Mouse (Mus musculus) ES-E14 (cell line): ENCODE results near the gene Kmt2a. TPM values are rescaled to one million over a fixed set of nuclear protein-coding genes. Genes with fewer than 3 reads are reported as not detected.

Experiments
- DNase-seq: peaks from one replicate; pipeline ENCODE4 v3.0.0-alpha.2; 2013; ENCODE audit warnings: low read depth, low spot score
- H3K27ac ChIP-seq: 2 replicates; pipeline ENCODE4 v1.5.1; 2012; ENCODE audit warnings: low read depth, mild to moderate bottlenecking, low read length, moderate library complexity, mixed read lengths; ENCODE audit not compliant: poor library complexity, insufficient read depth, severe bottlenecking
- H3K36me3 ChIP-seq: 2 replicates; pipeline ENCODE4 v1.6.1; 2012; ENCODE audit warnings: mild to moderate bottlenecking, low read length, moderate library complexity, mixed read lengths; ENCODE audit not compliant: control insufficient read depth, poor library complexity, insufficient read depth, severe bottlenecking
- H3K4me1 ChIP-seq, 2 experiments: fragments of 150-350 bp in 1 of 2; sonication (generic) in 1 of 2; 2 replicates each; pipeline ENCODE4 v1.6.1; 2012; ENCODE audit warnings: low read length in 2 of 2, mild to moderate bottlenecking in 1 of 2, mixed read lengths in 1 of 2; ENCODE audit not compliant: control insufficient read depth in 2 of 2, insufficient read depth in 2 of 2, poor library complexity in 1 of 2
- H3K4me3 ChIP-seq, 2 experiments: fragments of 150-350 bp in 1 of 2; sonication (generic) in 1 of 2; 2 replicates each; pipeline ENCODE4 v1.5.1; 2012; ENCODE audit warnings: low read length in 2 of 2, low read depth in 1 of 2, mild to moderate bottlenecking in 1 of 2, mixed read lengths in 1 of 2; ENCODE audit not compliant: insufficient read depth in 1 of 2, poor library complexity in 1 of 2, severe bottlenecking in 1 of 2
- H3K9ac ChIP-seq: 2 replicates; pipeline ENCODE4 v1.6.1; 2012; ENCODE audit warnings: low read depth, mild to moderate bottlenecking, low read length, mixed read lengths; ENCODE audit not compliant: poor library complexity, insufficient read depth, severe bottlenecking
- H3K9me3 ChIP-seq: fragments of 150-350 bp; sonication (generic); 2 replicates; pipeline ENCODE4 v1.6.1; 2012; ENCODE audit warnings: low read depth, mild to moderate bottlenecking, low read length; ENCODE audit not compliant: control insufficient read depth, insufficient read depth
- CHD2 ChIP-seq: IDR thresholded peaks from 2 replicates; pipeline ENCODE4 v1.6.1; 2014; ENCODE audit warnings: mild to moderate bottlenecking, low read depth, low read length, inconsistent platforms
- HCFC1 ChIP-seq: IDR thresholded peaks from 2 replicates; pipeline ENCODE4 v1.6.1; 2012; ENCODE audit warnings: low read length, inconsistent platforms, borderline replicate concordance; ENCODE audit not compliant: insufficient read depth
- MAFK ChIP-seq: IDR thresholded peaks from 2 replicates; pipeline ENCODE4 v1.6.1; 2014; ENCODE audit warnings: mild to moderate bottlenecking, low read depth, low read length, inconsistent platforms; ENCODE audit not compliant: insufficient read depth
- ZC3H11A ChIP-seq: IDR thresholded peaks from 2 replicates; pipeline ENCODE4 v1.6.1; 2012; ENCODE audit warnings: low read depth, mild to moderate bottlenecking, inconsistent platforms, low read length, borderline replicate concordance
- ZNF384 ChIP-seq: IDR thresholded peaks from 2 replicates; pipeline ENCODE4 v1.6.1; 2012; ENCODE audit warnings: low read depth, low read length, inconsistent platforms
- in situ Hi-C, 2 experiments: fragments of 600-800 bp; cut with MboI; formaldehyde crosslinking; loops; one replicate each; pipeline ENCODE4 v1.15.1; 2025; ENCODE audit warnings: low sequenced_read_pairs in 2 of 2, inconsistent platforms in 1 of 2; ENCODE audit not compliant: unreplicated experiment in 2 of 2
- total RNA-seq: library from RNA; depleted of rRNA; stranded (reverse); fragments of 300-350 nt; gene quantifications from 2 replicates; pipeline ENCODE4 v1.2.3, GENCODE M21; 2012

Gene Kmt2a
- total RNA-seq, 1 experiment, result 23.6 TPM

DNA sequence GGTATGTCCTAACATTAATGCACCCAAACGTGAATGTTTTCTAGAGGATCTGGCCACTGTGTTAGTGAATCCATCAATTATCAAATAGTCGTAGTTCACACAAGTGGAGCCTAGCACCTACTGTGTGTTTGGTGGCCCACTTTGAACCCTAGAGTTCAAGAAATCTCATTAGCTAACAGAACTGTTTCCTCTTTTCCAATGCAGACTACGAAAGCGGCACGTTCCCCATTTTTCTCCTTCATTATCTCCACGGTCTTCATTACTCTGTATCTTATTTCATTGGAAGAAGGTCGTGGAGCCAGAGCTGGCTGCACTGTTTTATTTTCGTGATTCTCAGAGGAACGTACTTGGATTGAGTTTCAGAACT, 81.2 kb downstream of the Kmt2a start:
- Histone ChIP-seq H3K27ac (no peak overlapping the region), H3K4me1 (no peaks in the 10 kb centered on the region; a peak in 1 of 4 replicates), H3K9ac (peak overlapping the region; percentile 42; the same call in 1 of the 2 replicates), H3K4me3 (peak overlapping the region; percentile 68 to 89; a peak in 3 of 4 replicates), H3K36me3 (0 out of 2 replicates have a peak, but pooled peaks cover 2% of the 10 kb centered on the region), H3K9me3 (no peaks in the 10 kb centered on the region)
- no peak for DNase-seq
- in situ Hi-C loops, result no loop called here
- TF ChIP-seq CHD2 (no peak), MAFK (no peak), HCFC1 (no peak), ZNF384 (no peak), ZC3H11A (no peak)

DNA sequence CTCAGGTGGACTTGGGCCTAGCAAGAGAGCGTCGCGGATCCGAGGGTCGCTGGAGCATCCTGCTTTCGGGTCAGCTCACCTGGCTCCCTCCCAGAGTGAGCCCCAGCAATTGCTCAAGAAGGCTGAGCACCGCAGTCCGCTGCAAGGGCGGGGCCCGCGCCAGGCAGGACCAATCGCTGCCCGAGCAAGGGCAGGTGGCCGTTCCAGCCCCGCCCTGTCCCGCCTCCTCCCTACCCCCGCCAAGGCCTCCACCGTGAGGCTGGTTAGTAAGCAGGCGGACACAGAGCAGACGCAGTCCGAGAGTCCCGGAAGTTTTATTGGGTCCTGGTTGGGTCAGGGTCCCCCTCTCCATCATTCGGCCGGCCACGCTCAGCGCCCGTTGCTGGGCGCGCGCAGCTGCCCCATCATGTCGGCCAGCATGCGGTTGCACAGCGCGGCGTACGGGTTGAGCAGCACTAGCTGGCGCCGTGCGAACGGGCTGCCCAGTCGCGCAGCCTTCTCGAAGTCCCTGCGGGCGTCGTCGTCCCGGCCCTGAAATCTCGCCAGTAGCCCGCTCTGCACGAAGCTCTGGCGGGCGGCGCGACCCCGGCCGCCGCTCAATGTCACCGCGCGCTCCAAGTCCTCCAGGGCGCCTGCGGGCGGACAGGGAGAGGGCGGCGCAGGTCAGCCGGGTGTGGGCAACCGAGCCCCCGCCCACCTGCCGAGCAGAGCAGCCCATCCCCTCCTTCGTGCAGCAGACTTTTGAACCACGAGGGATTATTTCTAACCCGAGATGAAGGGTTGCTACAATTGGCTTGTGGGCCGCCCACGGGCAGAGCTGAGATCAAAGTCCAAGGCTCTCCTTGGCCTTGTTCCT, 81.8 kb downstream of the Kmt2a start, which contains the start of gene Tmem25:
TSS of gene Tmem25 (minus strand) at position 206 of the 856 bp plus-strand sequence.
- no peaks in the 10 kb centered on the region for H3K36me3 ChIP-seq
- TF ChIP-seq ZNF384, result no peak
- TF ChIP-seq HCFC1, result 0 out of 2 replicates have a peak, but pooled peaks have one; percentile 20
- TF ChIP-seq CHD2, result no peak
- TF ChIP-seq ZC3H11A, result no peak
- no peak for TF ChIP-seq MAFK
- H3K27ac ChIP-seq, result no peak within 1 kb of the TSS
- H3K4me1 ChIP-seq, result no peaks in the 10 kb centered on the region; a peak in 1 of 4 replicates
- in situ Hi-C loops, result no loop called here
- H3K4me3 ChIP-seq, result peak within 1 kb of the TSS; percentile 68 to 89
- peak; percentile 62 for DNase-seq
- H3K9me3 ChIP-seq, result no peaks in the 10 kb centered on the region
- H3K9ac ChIP-seq, result peak within 1 kb of the TSS; percentile 42

DNA sequence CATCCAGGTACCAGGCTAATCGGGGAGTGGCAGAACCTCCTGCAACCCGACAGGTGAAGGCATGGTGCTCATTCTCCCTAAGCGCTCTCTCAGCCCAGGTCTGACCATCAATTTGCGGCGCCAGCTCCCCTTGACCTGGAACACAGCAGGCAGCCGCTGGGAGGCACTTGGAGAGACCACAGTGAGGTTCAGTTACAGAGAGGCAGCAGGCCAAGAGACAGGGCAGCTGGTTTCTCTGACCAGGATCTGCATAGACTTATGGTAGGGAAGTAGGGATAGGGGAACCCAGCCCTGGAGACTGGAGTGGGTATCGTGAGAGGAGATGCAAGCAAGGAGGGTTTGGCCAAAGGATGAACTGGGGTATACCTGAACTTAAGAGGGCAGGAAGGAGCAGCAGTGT, 82.8 kb downstream of the Kmt2a start:
- Histone ChIP-seq H3K4me3 (no peak overlapping the region), H3K9me3 (no peaks in the 10 kb centered on the region), H3K9ac (no peak overlapping the region), H3K4me1 (no peaks in the 10 kb centered on the region; a peak in 1 of 4 replicates), H3K36me3 (no peaks in the 10 kb centered on the region), H3K27ac (no peak overlapping the region)
- no peak for DNase-seq
- in situ Hi-C loops, result no loop called here
- TF ChIP-seq CHD2 (no peak), MAFK (no peak), ZC3H11A (no peak), ZNF384 (no peak), HCFC1 (no peak)

DNA sequence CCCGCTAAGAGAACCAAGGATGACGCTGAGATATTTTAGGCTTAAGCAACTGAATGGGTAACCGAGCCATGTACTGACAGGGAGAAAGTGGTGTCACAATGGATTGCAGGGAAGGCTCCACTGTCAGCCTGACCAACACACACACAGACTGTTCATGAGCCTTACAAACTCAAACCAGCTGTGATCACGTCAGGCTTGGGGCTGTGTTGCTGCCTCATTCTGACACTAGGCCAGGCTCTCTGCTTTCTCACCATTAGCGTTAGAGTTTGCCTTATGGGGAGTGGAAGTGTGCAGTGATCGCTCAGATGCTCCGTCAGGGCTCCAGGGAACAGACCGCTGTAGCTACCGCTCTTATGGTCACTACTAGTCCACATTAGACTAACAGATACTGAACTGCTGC, 88.3 kb downstream of the Kmt2a start:
- Histone ChIP-seq H3K4me3 (no peak overlapping the region), H3K36me3 (peaks cover 18% of the 10 kb centered on the region; the same call in 1 of the 2 replicates), H3K9me3 (no peaks in the 10 kb centered on the region), H3K27ac (no peak overlapping the region), H3K4me1 (no peaks in the 10 kb centered on the region), H3K9ac (no peak overlapping the region)
- no peak for TF ChIP-seq ZNF384
- TF ChIP-seq MAFK, result no peak
- no peak for TF ChIP-seq CHD2
- no peak for TF ChIP-seq HCFC1
- no peak for DNase-seq
- in situ Hi-C loops, result no loop called here
